Mouse (Mus musculus) naive thymus-derived CD4-positive, alpha-beta T cell, adult 2 months (primary cell): Measurements from ENCODE around the gene Dnajb8.

Experiments used
- DNase-seq: peaks from one replicate; pipeline ENCODE4 v3.0.0-alpha.2; 2011; ENCODE audit warnings: low read depth

The Dnajb8 gene

GRCm38 (mm10) chr6:88290129-88290766 is 68.2 kb downstream of the Dnajb8 start:
- DNase-seq, result no peak

DNA sequence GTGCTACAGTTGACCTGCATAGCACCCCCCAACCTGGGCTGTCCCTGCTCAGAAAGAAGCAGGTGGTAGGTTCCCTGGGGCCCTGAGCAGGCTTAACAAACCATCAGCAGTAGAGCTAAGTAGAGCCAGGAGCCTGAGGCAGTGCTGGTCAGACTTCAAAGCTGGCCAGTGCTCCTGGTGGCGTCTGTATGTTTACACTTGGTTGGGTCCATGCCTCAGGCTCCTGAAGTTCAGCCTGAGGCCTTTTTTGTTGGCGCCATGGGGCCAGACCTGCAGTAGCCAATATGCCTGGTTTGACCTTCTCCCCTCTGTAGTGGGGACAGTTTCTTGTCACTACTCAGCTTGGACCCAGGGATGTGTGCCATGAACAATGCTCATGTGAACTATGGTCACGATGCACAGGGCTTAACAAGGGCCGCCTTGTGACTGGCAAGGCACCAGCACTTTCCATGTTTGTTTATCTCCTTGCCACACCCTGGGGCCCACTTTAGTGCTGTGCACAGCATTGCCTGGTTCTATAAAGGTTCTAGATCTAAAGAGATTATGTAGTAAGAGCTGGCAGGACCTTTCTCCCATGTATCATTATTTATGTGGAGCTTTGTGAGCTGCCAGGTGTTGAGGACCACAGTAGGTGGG is 70.3 kb downstream of the Dnajb8 start:
- no peak for DNase-seq

DNA sequence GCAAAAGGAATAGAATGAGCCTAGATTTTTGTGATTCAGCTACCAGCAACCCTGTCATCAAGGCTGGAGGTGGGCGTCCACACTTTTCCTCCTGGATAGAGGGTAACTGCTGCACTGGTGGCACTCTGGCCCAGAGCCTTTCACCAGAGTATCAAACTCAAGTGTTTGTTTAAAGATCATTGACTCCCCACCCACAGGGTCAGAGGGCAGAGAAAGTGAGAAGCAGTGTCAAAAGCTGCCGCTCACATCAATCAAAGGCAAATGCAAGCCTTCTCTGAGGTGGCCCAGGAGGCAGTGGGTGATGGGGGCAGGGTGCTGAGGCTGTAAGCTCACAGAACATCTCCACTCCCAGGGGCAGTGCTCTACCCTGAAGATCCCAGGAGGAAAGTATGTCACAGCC is 77.4 kb downstream of the Dnajb8 start:
- no peak for DNase-seq

DNA sequence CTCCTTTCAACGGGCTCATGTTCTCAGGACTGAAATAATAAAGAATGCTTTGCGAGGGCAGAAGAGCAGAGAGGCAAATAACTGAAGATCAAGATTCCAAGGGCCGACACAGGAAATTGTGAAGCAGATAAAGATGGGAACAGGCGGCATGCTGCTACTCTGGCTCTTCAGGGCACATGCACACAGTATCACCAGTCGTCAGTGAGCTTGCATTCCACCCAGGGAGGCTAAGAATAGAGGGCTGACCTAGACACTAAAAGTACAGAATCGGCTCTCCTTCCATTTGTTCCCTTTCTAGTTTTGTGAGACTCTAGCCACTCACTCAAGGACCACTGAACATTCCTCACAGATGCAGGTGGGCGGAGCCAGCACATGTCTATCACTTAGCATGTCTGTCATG is 79.2 kb downstream of the Dnajb8 start:
- no peak for DNase-seq
